8 mouse cellular contexts compared by ENCODE assay signal in genomic region chr16:23986871-23987270, GRCm38 (mm10). TPM values are rescaled to one million over a fixed set of nuclear protein-coding genes. Genes with fewer than 3 reads are reported as not detected.
DNase-seq lines count a peak whose midpoint lies in the region; ATAC-seq and TF ChIP-seq lines count a peak whose summit lies in the region.

No protein-coding gene starts in this region.

- no peaks in the 10 kb centered on the region for H3K36me3 ChIP-seq in megakaryocyte, embryonic 14.5 days (replicated peaks; ENCODE audit: low read length)
- no peaks in the 10 kb centered on the region for H3K36me3 ChIP-seq in heart, embryonic 10.5 days
- no peaks in the 10 kb centered on the region for H3K36me3 ChIP-seq in kidney, embryonic 16.5 days (ENCODE audit: insufficient read depth, low read length)
- no peaks in the 10 kb centered on the region for H3K36me3 ChIP-seq in midbrain, embryonic 14.5 days (ENCODE audit: control insufficient read depth, insufficient read depth, low read length)

- peak; percentile 21; the same call in 1 of the 2 replicates for TF ChIP-seq POLR2A in cerebellum, adult 2 months (IDR thresholded peaks at IDR 0.05; ENCODE audit: borderline replicate concordance, insufficient read depth, low read length)

- peak overlapping the region; percentile 99 for H3K4me2 ChIP-seq in kidney, embryonic 16.5 days (replicated peaks; ENCODE audit: low read depth, low read length)
- peak overlapping the region; percentile 100 for H3K4me2 ChIP-seq in midbrain, embryonic 14.5 days (ENCODE audit: low read length)

- H3K4me1 ChIP-seq in megakaryocyte, embryonic 14.5 days: peaks cover 60% of the 10 kb centered on the region
- peaks cover 5% of the 10 kb centered on the region; the same call in 1 of the 2 replicates for H3K4me1 ChIP-seq in cerebellum, adult 2 months (ENCODE audit: control insufficient read depth, insufficient read depth, low read length)
- peaks cover 43% of the 10 kb centered on the region for H3K4me1 ChIP-seq in heart, embryonic 10.5 days
- H3K4me1 ChIP-seq in kidney, embryonic 16.5 days (ENCODE audit: insufficient read depth, low read length): peaks cover 51% of the 10 kb centered on the region
- H3K4me1 ChIP-seq in midbrain, embryonic 14.5 days (ENCODE audit: control insufficient read depth, insufficient read depth, low read length): peaks cover 38% of the 10 kb centered on the region

- peak; percentile 65 to 72 for DNase-seq in cerebellum, adult 2 months
- peak; percentile 75 for DNase-seq in heart, embryonic 10.5 days (ENCODE audit: low spot score)
- peak; percentile 31 for DNase-seq in midbrain, embryonic 14.5 days
- DNase-seq in right cerebral cortex, postnatal 4 days: no peak
- no peak for DNase-seq in urinary bladder, postnatal 4 days (ENCODE audit: low spot score in 2 of 2)

- peak overlapping the region; percentile 92 for H3K4me3 ChIP-seq in megakaryocyte, embryonic 14.5 days (replicated peaks)
- H3K4me3 ChIP-seq in cerebellum, adult 2 months (replicated peaks; ENCODE audit: insufficient read depth, low read depth, low read length): peak overlapping the region; percentile 91
- H3K4me3 ChIP-seq in heart, embryonic 10.5 days: peak overlapping the region; percentile 82
- peak overlapping the region; percentile 77 for H3K4me3 ChIP-seq in kidney, embryonic 16.5 days (ENCODE audit: low read length)
- H3K4me3 ChIP-seq in midbrain, embryonic 14.5 days (replicated peaks; ENCODE audit: low read depth, low read length): peak overlapping the region; percentile 56

- under 1% methylated on average over 17 of the region's 17 CpGs for WGBS in cerebellum, adult 2 months
- 0% methylated on average over 17 of the region's 17 CpGs for WGBS in heart, embryonic 10.5 days
- WGBS in kidney, embryonic 16.5 days: under 1% methylated on average over 17 of the region's 17 CpGs
- WGBS in midbrain, embryonic 14.5 days: under 1% methylated on average over 17 of the region's 17 CpGs

- peak overlapping the region; percentile 93 for H3K9ac ChIP-seq in kidney, embryonic 16.5 days (replicated peaks; ENCODE audit: low read length)
- H3K9ac ChIP-seq in midbrain, embryonic 14.5 days (replicated peaks; ENCODE audit: low read length): peak overlapping the region; percentile 62; the same call in 1 of the 2 replicates

- peaks cover 3% of the 10 kb centered on the region for H3K27me3 ChIP-seq in megakaryocyte, embryonic 14.5 days (replicated peaks)
- H3K27me3 ChIP-seq in cerebellum, adult 2 months (ENCODE audit: control insufficient read depth, insufficient read depth, low read length): no peaks in the 10 kb centered on the region
- peaks cover 2% of the 10 kb centered on the region; the same call in 1 of the 2 replicates for H3K27me3 ChIP-seq in heart, embryonic 10.5 days (ENCODE audit: insufficient read depth, poor library complexity, severe bottlenecking)
- H3K27me3 ChIP-seq in kidney, embryonic 16.5 days (ENCODE audit: insufficient read depth, low read length): no peaks in the 10 kb centered on the region
- peaks cover 39% of the 10 kb centered on the region for H3K27me3 ChIP-seq in midbrain, embryonic 14.5 days (ENCODE audit: control insufficient read depth, insufficient read depth, low read length)

- TF ChIP-seq CTCF in cerebellum, adult 2 months (IDR thresholded peaks at IDR 0.05; ENCODE audit: borderline replicate concordance, insufficient read depth, low read depth, low read length): no peak

- peak overlapping the region; percentile 57 for H3K27ac ChIP-seq in cerebellum, adult 2 months (ENCODE audit: insufficient read depth, low read length)
- H3K27ac ChIP-seq in heart, embryonic 10.5 days: peak overlapping the region; percentile 100
- 0 out of 2 replicates have a peak overlapping the region, but pooled peaks have one; percentile 0 for H3K27ac ChIP-seq in kidney, embryonic 16.5 days (ENCODE audit: low read length)
- H3K27ac ChIP-seq in midbrain, embryonic 14.5 days (replicated peaks; ENCODE audit: low read depth, low read length): no peak overlapping the region

- no peaks in the 10 kb centered on the region for H3K9me3 ChIP-seq in megakaryocyte, embryonic 14.5 days
- H3K9me3 ChIP-seq in heart, embryonic 10.5 days: no peaks in the 10 kb centered on the region
- no peaks in the 10 kb centered on the region for H3K9me3 ChIP-seq in kidney, embryonic 16.5 days (ENCODE audit: low read length)
- H3K9me3 ChIP-seq in midbrain, embryonic 14.5 days (ENCODE audit: control insufficient read depth, low read length): no peaks in the 10 kb centered on the region

- ATAC-seq in megakaryocyte, adult 5-6 weeks (ENCODE audit: poor library complexity, severe bottlenecking): no peak
- no peak for ATAC-seq in kidney, embryonic 16.5 days (ENCODE audit: low FRiP score, low TSS enrichment)
- no peak for ATAC-seq in midbrain, embryonic 14.5 days (ENCODE audit: low FRiP score, low TSS enrichment)

RNA-seq across cellular contexts. Expression of gene Gm37419, which starts 1.4 kb away (rescaled TPM):
- polyA plus RNA-seq in megakaryocyte, embryonic 14.5 days (2012; ENCODE audit: insufficient read depth, low replicate concordance): not detected in 2 replicates
- not detected in 2 replicates for total RNA-seq in megakaryocyte, adult 5-6 weeks (2015)
- total RNA-seq in megakaryocyte, adult 5-6 weeks (2017): not detected in 2 replicates
- not detected in 2 replicates for polyA plus RNA-seq in cerebellum, adult 2 months (2012; rRNA removed)
- not detected in 2 replicates for polyA plus RNA-seq in heart, embryonic 10.5 days (2016; fragmentation: Nextera tagmentation; extraction: Ambion mirVana)
- not detected in 2 replicates for polyA plus RNA-seq in kidney, embryonic 16.5 days (2015; fragmentation: Nextera tagmentation; extraction: Ambion mirVana)
- not detected in 2 replicates for polyA plus RNA-seq in midbrain, embryonic 14.5 days (2014; fragmentation: Nextera tagmentation; extraction: Ambion mirVana)

RNA-seq across cellular contexts. Expression of gene Bcl6, which starts 1.8 kb away (rescaled TPM):
- polyA plus RNA-seq in megakaryocyte, embryonic 14.5 days (2012; ENCODE audit: insufficient read depth, low replicate concordance): 1.2 and 3.5 TPM in 2 replicates
- 31.7 and 35.0 TPM in 2 replicates for total RNA-seq in megakaryocyte, adult 5-6 weeks (2015)
- 22.1 and 23.4 TPM in 2 replicates for total RNA-seq in megakaryocyte, adult 5-6 weeks (2017)
- polyA plus RNA-seq in cerebellum, adult 2 months (2012; rRNA removed): 30.8 and 41.3 TPM in 2 replicates
- 0.05 and 0.11 TPM in 2 replicates for polyA plus RNA-seq in heart, embryonic 10.5 days (2016; fragmentation: Nextera tagmentation; extraction: Ambion mirVana)
- polyA plus RNA-seq in kidney, embryonic 16.5 days (2015; fragmentation: Nextera tagmentation; extraction: Ambion mirVana): 0.84 and 0.94 TPM in 2 replicates
- 0.26 and 0.39 TPM in 2 replicates for polyA plus RNA-seq in midbrain, embryonic 14.5 days (2014; fragmentation: Nextera tagmentation; extraction: Ambion mirVana)

RNA-seq across cellular contexts. Expression of gene Rtp2, which starts 54.7 kb away (rescaled TPM):
- polyA plus RNA-seq in megakaryocyte, embryonic 14.5 days (2012; ENCODE audit: insufficient read depth, low replicate concordance): not detected in 2 replicates
- total RNA-seq in megakaryocyte, adult 5-6 weeks (2015): not detected in 2 replicates
- total RNA-seq in megakaryocyte, adult 5-6 weeks (2017): not detected in 2 replicates
- not detected in 2 replicates for polyA plus RNA-seq in cerebellum, adult 2 months (2012; rRNA removed)
- polyA plus RNA-seq in heart, embryonic 10.5 days (2016; fragmentation: Nextera tagmentation; extraction: Ambion mirVana): not detected in 2 replicates
- polyA plus RNA-seq in kidney, embryonic 16.5 days (2015; fragmentation: Nextera tagmentation; extraction: Ambion mirVana): not detected in 2 replicates
- polyA plus RNA-seq in midbrain, embryonic 14.5 days (2014; fragmentation: Nextera tagmentation; extraction: Ambion mirVana): not detected in 2 replicates

Comparison
In these comparisons a context has a peak if more than half of its experiments do, and no peak if none do; other contexts are left out.
1. DNase-seq: peak in cerebellum, adult 2 months (2 of 2), heart, embryonic 10.5 days (single experiment) and midbrain, embryonic 14.5 days (single experiment); none in right cerebral cortex, postnatal 4 days (single experiment) and urinary bladder, postnatal 4 days (0 of 2).
2. Peak in every context shown above with its lines, with median percentiles within 50 percentile points of each other: H3K4me3 ChIP-seq.